Mouse (Mus musculus): ENCODE data around the gene Vash1.

Gene Vash1

GRCm38 (mm10) chr12:86678591-86679545 lies at the start of gene Vash1:
Vash1 (plus strand) TSS chr12:86678700.
- DNase-seq (ENCODE audit: inconsistent age in 2 of 2, low spot score in 1 of 2), result peak; percentile 70 to 86

GRCm38 (mm10) chr12:86628783-86629172 lies 49.7 kb upstream of the Vash1 start:
- DNase-seq (ENCODE audit: inconsistent age in 2 of 2, low spot score in 1 of 2), result no peak

GRCm38 (mm10) chr12:86641763-86642162 lies 36.7 kb upstream of the Vash1 start:
- peak in 1 of 2 experiments; percentile 37 for DNase-seq (ENCODE audit: inconsistent age in 2 of 2, low spot score in 1 of 2)

GRCm38 (mm10) chr12:86644512-86645273 lies 33.8 kb upstream of the Vash1 start:
- no peak for DNase-seq (ENCODE audit: inconsistent age in 2 of 2, low spot score in 1 of 2)

- no peak for DNase-seq (ENCODE audit: inconsistent age in 2 of 2, low spot score in 1 of 2)
These were observed 33.0 kb upstream of the Vash1 start for GRCm38 (mm10) chr12:86645494-86645893.

GRCm38 (mm10) chr12:86646831-86647230 lies 31.7 kb upstream of the Vash1 start:
- no peak for DNase-seq (ENCODE audit: inconsistent age in 2 of 2, low spot score in 1 of 2)

- no peak for DNase-seq (ENCODE audit: inconsistent age in 2 of 2, low spot score in 1 of 2)
These were observed 31.2 kb upstream of the Vash1 start for GRCm38 (mm10) chr12:86647279-86647678.

- DNase-seq (ENCODE audit: inconsistent age in 2 of 2, low spot score in 1 of 2), result no peak
These were observed 30.8 kb upstream of the Vash1 start for GRCm38 (mm10) chr12:86647736-86648135.

- no peak for DNase-seq (ENCODE audit: inconsistent age in 2 of 2, low spot score in 1 of 2)
These were observed 30.0 kb upstream of the Vash1 start for GRCm38 (mm10) chr12:86648489-86648888.

- no peak for DNase-seq (ENCODE audit: inconsistent age in 2 of 2, low spot score in 1 of 2)
These were observed 27.1 kb upstream of the Vash1 start for GRCm38 (mm10) chr12:86651301-86651860.

- DNase-seq (ENCODE audit: inconsistent age in 2 of 2, low spot score in 1 of 2), result peak; percentile 84 to 94
These were observed 25.9 kb upstream of the Vash1 start for GRCm38 (mm10) chr12:86652570-86653041.

- no peak for DNase-seq (ENCODE audit: inconsistent age in 2 of 2, low spot score in 1 of 2)
These were observed 19.0 kb upstream of the Vash1 start for GRCm38 (mm10) chr12:86659447-86659968.

GRCm38 (mm10) chr12:86660466-86660865 lies 18.0 kb upstream of the Vash1 start:
- no peak for DNase-seq (ENCODE audit: inconsistent age in 2 of 2, low spot score in 1 of 2)

GRCm38 (mm10) chr12:86665656-86666055 lies 12.8 kb upstream of the Vash1 start:
- no peak for DNase-seq (ENCODE audit: inconsistent age in 2 of 2, low spot score in 1 of 2)

GRCm38 (mm10) chr12:86668404-86668803 lies 10.1 kb upstream of the Vash1 start:
- no peak for DNase-seq (ENCODE audit: inconsistent age in 2 of 2, low spot score in 1 of 2)

- no peak for DNase-seq (ENCODE audit: inconsistent age in 2 of 2, low spot score in 1 of 2)
These were observed 6.4 kb upstream of the Vash1 start for GRCm38 (mm10) chr12:86672105-86672504.

GRCm38 (mm10) chr12:86672507-86672906 lies 6.0 kb upstream of the Vash1 start:
- no peak for DNase-seq (ENCODE audit: inconsistent age in 2 of 2, low spot score in 1 of 2)

- peak in 1 of 2 experiments; percentile 23 for DNase-seq (ENCODE audit: inconsistent age in 2 of 2, low spot score in 1 of 2)
These were observed 1.0 kb downstream of the Vash1 start for GRCm38 (mm10) chr12:86679546-86679930.

GRCm38 (mm10) chr12:86679991-86680491 lies 1.5 kb downstream of the Vash1 start:
- DNase-seq (ENCODE audit: inconsistent age in 2 of 2, low spot score in 1 of 2), result peak in 1 of 2 experiments; percentile 15

GRCm38 (mm10) chr12:86680591-86681193 lies 2.2 kb downstream of the Vash1 start:
- DNase-seq (ENCODE audit: inconsistent age in 2 of 2, low spot score in 1 of 2), result no peak

- no peak for DNase-seq (ENCODE audit: inconsistent age in 2 of 2, low spot score in 1 of 2)
These were observed 3.1 kb downstream of the Vash1 start for GRCm38 (mm10) chr12:86681626-86682025.
